Mouse (Mus musculus) monocyte, adult 5-6 weeks (primary cell): Measurements from ENCODE around the gene Bcar1. TPM values are rescaled to one million over a fixed set of nuclear protein-coding genes. Genes with fewer than 3 reads are reported as not detected.

Source experiments
- ATAC-seq: fragments of 153-309, 156-312 bp; replicated peaks from 2 replicates; pipeline ENCODE4 v1.8.0; 2017; ENCODE audit warnings: mild to moderate bottlenecking; ENCODE audit not compliant: low TSS enrichment, insufficient number of reproducible peaks, severe bottlenecking, poor library complexity, low FRiP score
- total RNA-seq: library from RNA; stranded (forward); fragments of 200-1000, 200-491, 200-594 nt; gene quantifications from 3 replicates; pipeline ENCODE4 v1.2.3, GENCODE M21; 2017

Bcar1 gene
- total RNA-seq, 1 experiment from 2014 or later: not detected

DNA sequence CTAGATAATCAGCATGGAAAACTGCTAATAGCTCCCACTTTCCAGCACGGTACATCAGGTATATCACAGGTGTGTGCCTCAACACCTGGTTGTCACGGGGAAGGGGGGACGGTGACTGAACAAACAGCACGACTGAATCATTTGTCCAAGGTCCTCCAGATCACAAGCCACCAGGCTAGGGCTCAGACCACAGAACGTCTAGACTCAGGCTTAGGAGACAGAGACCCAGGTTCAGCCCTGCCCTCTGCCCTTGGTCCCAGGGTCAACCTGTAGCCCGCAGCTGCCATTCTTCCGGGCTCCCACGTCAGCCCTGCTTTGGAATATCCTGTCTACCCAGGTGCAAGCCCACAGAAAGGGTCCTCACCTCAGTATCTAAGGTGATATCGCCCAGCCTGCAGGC lies 42.2 kb downstream of the Bcar1 start:
- no peak for ATAC-seq

GRCm38 (mm10) chr8:111700740-111701139 lies 42.9 kb downstream of the Bcar1 start:
- no peak for ATAC-seq

DNA sequence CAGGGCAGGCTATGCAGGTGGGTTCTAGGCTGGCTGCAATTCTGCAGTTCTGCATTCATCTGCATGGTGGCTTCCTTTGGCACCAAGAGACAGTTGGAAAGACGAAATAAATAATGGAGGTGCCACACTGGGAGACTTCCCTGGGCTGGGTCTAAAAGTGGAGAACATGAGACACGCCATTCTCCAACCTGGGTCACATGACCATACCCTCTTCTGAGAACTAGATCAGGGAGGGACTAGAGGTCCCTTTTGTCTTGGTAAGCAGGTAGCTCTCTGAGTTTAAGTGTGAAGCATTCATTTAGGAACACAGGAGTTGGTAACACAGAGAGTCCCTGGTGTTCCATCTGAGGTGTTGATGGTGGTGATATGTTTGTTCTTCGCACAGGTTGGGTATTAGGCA lies 43.4 kb downstream of the Bcar1 start:
- ATAC-seq: no peak

GRCm38 (mm10) chr8:111699035-111699434 lies 44.6 kb downstream of the Bcar1 start:
- ATAC-seq: no peak

DNA sequence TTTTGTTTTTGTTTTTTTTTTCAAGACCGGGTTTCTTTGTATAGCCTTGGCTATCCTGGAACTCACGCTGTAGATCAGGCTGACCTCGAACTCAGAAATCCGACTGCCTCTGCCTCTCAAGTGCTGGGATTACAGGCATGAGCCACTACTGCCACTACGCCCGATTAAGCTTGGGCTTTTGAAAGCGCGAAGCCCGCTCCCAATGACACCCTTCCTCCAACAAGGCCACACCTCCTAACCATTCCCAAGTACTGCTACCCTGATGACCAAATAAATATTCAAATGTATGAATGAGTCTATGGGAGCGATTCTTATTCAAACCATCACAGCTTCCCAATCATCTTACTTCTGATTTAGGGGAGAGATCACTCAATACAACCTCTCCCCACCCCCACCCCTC lies 46.0 kb downstream of the Bcar1 start:
- ATAC-seq: no peak

- no peak for ATAC-seq
Measured at GRCm38 (mm10) chr8:111695441-111695840, 48.2 kb downstream of the Bcar1 start.

GRCm38 (mm10) chr8:111693261-111693741 lies 50.3 kb downstream of the Bcar1 start:
- no peak for ATAC-seq

GRCm38 (mm10) chr8:111690960-111691445 lies 52.6 kb downstream of the Bcar1 start, which contains the start of gene Ctrb1:
Ctrb1 (minus strand) TSS chr8:111691010.
- no peak for ATAC-seq

GRCm38 (mm10) chr8:111686881-111687280 lies 56.7 kb downstream of the Bcar1 start:
- ATAC-seq: no peak

DNA sequence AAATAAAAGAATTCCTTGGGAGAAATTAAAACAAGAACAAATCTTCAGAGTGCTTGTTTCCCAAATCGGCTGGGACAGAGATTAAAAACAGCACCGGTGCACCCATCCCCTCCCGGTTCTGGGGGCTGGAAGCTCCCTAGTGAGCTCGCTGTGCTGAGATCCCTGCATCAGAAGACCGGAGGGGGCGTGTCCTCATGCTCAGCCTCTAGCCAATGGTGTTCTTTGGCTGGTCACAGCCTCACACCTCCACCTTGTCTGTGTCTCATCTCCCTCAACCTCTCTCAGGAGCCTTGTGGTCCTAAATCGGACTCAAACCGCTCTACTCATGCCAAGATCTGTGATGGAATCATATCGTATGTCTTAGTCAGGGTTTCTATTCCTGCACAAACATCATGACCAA lies 61.1 kb downstream of the Bcar1 start:
- no peak for ATAC-seq

DNA sequence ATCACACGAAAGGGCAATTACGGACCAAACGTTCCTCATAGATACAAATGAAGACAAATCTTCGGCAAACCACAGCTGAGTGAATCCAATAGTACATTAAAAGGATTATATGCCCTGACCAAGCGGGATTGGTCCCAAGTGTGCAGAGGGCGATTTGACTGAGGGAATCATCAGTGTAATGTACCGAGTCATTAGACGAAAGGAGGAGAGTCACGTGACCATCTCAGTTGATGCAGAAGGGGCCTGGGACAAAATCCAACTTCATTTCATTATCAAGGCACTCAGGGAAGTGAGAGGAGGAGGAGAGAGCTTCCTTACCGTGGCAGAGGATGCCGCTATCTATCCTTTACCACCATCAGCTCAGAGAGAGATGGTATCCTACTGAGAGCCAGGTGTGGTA lies 62.5 kb downstream of the Bcar1 start:
- no peak for ATAC-seq

DNA sequence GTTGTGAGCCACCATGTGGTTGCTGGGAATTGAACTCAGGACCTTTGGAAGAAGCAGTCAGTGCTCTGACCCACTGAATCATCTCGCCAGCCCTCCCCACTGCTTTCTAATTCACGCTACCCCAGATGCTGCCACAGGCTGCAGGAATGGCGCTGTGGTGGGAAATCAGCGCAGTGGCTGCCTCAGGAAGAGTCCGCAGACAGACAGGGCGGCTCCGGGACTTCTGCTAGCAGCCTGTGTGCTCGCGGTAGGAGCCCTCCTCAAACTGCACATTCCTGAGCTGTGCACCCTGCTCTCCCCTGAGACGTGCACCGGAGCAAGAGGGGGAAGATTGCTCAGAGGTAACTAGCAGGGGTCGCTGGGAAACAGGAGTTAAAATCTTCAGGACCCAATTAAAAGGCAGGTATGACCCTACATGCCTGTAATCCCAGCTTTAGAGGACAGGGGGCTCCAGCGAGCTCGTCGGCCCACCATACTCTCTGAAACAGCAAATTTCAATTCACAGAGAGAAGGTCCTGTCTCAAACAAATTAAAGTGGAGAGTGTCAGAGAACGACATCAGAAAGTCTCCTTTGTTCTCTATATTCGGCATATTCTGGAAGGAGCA lies 63.1 kb downstream of the Bcar1 start:
- ATAC-seq: no peak

DNA sequence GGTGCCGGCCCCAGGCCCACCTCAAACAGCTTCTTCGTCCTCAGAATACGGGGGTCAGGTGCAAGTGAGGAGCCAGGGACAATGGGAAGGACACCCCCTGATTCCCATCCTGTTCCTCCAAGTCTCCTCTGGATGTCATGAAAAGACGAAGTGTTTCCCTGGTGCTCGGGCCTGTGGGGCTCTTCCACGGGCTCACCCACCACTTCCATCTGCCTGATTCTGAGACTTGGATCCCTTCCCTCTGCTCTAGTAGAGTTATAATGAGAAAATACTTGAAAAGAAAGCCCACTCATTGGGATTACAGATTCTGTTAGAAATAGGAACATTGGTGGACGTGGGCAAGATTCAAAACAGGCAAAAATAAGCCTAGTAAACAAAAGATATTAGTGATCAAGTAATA lies 64.8 kb downstream of the Bcar1 start:
- no peak for ATAC-seq

DNA sequence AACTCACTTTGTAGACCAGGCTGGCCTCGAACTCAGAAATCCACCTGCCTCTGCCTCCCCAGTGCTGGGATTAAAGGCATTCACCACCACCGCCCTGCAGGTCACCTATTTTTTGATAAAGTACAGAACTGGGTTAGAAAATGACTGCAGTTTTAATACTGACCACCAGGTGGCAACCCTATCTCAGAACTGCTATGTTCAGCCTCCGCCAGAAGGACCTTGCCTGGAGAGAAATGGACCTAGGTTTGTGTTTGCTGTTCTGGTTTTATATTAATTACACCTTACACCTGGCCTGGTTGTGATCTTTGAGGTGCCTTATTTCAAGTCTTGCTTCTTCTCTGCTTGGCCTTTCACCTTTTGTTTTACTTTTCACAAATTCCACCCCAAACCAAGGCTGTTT lies 65.5 kb downstream of the Bcar1 start:
- ATAC-seq: peak; percentile 60

- 0 out of 2 replicates have a peak, but pooled peaks have one; percentile 4 for ATAC-seq
Measured at GRCm38 (mm10) chr8:111676237-111676636, 67.4 kb downstream of the Bcar1 start.

DNA sequence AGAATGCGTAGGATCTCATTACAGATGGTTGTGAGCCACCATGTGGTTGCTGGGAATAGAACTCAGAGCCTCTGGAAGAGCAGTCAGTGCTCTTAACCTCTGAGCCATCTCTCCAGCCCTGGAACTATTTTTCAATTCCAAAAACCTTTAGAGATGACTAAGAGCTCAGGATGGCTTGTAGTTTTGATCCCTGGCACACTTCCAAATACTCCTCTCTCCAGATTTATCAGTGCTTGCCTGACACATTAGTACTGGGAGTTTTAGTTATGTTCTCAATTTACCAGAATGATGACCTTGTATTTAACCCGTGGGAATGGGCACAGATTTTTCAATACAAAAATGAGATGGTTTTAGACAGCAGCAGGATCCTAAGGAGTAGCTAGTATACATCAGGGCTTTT lies 76.9 kb downstream of the Bcar1 start:
- ATAC-seq: no peak

DNA sequence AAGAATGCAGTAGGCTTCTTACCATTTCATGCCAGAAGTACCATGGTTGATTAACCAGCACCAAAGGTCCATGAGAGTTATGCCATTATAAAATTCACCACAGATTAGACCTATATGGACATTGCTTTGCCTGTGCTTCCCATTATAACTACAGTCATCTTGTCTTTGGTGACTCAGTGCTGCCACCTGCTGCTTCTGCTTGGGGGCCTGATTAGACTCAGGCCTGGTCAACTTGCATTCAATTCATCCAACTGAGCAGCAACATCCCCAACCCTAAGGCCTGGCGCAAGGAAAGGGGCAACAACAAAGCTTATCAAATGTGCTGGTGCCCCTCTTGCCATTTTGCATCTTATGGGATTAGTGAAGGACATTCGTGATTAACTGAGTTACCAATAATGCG lies 81.1 kb downstream of the Bcar1 start:
- ATAC-seq: peak; percentile 67
